Mouse (Mus musculus) ES-Bruce4 (cell line): ENCODE data around the gene Ppm1l. TPM values are rescaled to one million over a fixed set of nuclear protein-coding genes. Genes with fewer than 3 reads are reported as not detected.
"Not testable (repeated sequence)": the region's sequence is repeated elsewhere in the genome, so short reads cannot be mapped to it uniquely, and the experiment has no call there.

ENCODE experiments used
- H3K27ac ChIP-seq: 2 replicates; pipeline ENCODE4 v1.5.1; 2012; ENCODE audit warnings: low read length, inconsistent platforms; ENCODE audit not compliant: insufficient read depth
- H3K27me3 ChIP-seq: 2 replicates; pipeline ENCODE4 v1.6.1; 2012; ENCODE audit warnings: mild to moderate bottlenecking, low read length, inconsistent platforms; ENCODE audit not compliant: control insufficient read depth, poor library complexity, insufficient read depth, severe bottlenecking
- H3K36me3 ChIP-seq: 2 replicates; pipeline ENCODE4 v1.6.1; 2012; ENCODE audit warnings: inconsistent platforms, mild to moderate bottlenecking, low read length, moderate library complexity; ENCODE audit not compliant: control insufficient read depth, poor library complexity, insufficient read depth, severe bottlenecking
- H3K4me1 ChIP-seq: one replicate; pipeline ENCODE4 v1.8.1; 2011; ENCODE audit warnings: low read length; ENCODE audit not compliant: control insufficient read depth, insufficient read depth
- H3K4me3 ChIP-seq: 2 replicates; pipeline ENCODE4 v1.5.1; 2011; ENCODE audit warnings: low read depth, mild to moderate bottlenecking, low read length
- H3K9ac ChIP-seq: 2 replicates; pipeline ENCODE4 v1.6.1; 2012; ENCODE audit warnings: low read depth, mild to moderate bottlenecking, inconsistent platforms; ENCODE audit not compliant: poor library complexity, severe bottlenecking
- H3K9me3 ChIP-seq: replicated peaks from 2 replicates; pipeline ENCODE4 v1.6.1; 2012; ENCODE audit warnings: mild to moderate bottlenecking, low read length, inconsistent platforms; ENCODE audit not compliant: control insufficient read depth, poor library complexity, insufficient read depth, severe bottlenecking
- CTCF ChIP-seq: IDR thresholded peaks from one replicate; pipeline ENCODE4 v1.8.1; 2011; ENCODE audit warnings: low read depth, low read length
- EP300 ChIP-seq: IDR thresholded peaks from 2 replicates; pipeline ENCODE4 v1.6.1; 2011; ENCODE audit warnings: low read depth, low read length; ENCODE audit not compliant: insufficient read depth
- POLR2A ChIP-seq: IDR thresholded peaks from one replicate; pipeline ENCODE4 v1.8.1; 2011; ENCODE audit warnings: low read length; ENCODE audit not compliant: insufficient read depth
- polyA plus RNA-seq: library from polyadenylated mRNA; stranded (reverse); fragments of >200 nt; gene quantifications from 2 replicates; pipeline ENCODE4 v1.2.4, GENCODE M21; 2011; ENCODE audit warnings: low read depth; ENCODE audit not compliant: missing spikeins, insufficient read depth, insufficient read length

Gene Ppm1l
- polyA plus RNA-seq, 1 experiment, result 3.5 TPM

- H3K9ac ChIP-seq, result no peak overlapping the region
- H3K27me3 ChIP-seq, result no peaks in the 10 kb centered on the region
- no peaks in the 10 kb centered on the region for H3K36me3 ChIP-seq
- H3K9me3 ChIP-seq, result no peaks in the 10 kb centered on the region
- no peak overlapping the region for H3K4me3 ChIP-seq
- no peak for TF ChIP-seq POLR2A
- TF ChIP-seq CTCF, result no peak
- no peak for TF ChIP-seq EP300
- no peak overlapping the region for H3K27ac ChIP-seq
- H3K4me1 ChIP-seq, result no peaks in the 10 kb centered on the region
Observed at GRCm38 (mm10) chr3:69406210-69406895, 89.7 kb downstream of the Ppm1l start.

- Histone ChIP-seq H3K36me3 (no peaks in the 10 kb centered on the region), H3K4me1 (no peaks in the 10 kb centered on the region), H3K27ac (no peak overlapping the region), H3K9me3 (no peaks in the 10 kb centered on the region), H3K4me3 (no peak overlapping the region), H3K27me3 (no peaks in the 10 kb centered on the region), H3K9ac (no peak overlapping the region)
- no peak for TF ChIP-seq CTCF
- no peak for TF ChIP-seq EP300
- no peak for TF ChIP-seq POLR2A
Observed at GRCm38 (mm10) chr3:69408064-69408463, 91.4 kb downstream of the Ppm1l start.

DNA sequence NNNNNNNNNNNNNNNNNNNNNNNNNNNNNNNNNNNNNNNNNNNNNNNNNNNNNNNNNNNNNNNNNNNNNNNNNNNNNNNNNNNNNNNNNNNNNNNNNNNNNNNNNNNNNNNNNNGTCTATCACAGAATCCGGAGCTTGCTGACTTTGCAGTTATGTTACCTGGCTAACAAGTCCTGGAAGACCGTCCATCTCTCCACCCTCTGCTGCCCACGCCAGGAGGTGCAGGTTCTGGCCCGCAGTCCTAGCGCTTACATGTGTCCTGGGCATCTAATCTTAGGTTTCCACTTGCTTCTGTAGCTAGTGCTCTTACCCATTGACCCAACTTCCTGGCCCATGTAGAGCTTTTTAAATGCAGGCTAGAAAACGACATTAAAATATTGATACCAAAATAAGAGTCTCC is 99.5 kb downstream of the Ppm1l start:
- TF ChIP-seq CTCF (no peak), POLR2A (no peak), EP300 (no peak)
- Histone ChIP-seq H3K4me3 (no peak overlapping the region), H3K27ac (no peak overlapping the region), H3K27me3 (no peaks in the 10 kb centered on the region), H3K4me1 (no peaks in the 10 kb centered on the region), H3K9me3 (no peaks in the 10 kb centered on the region), H3K9ac (no peak overlapping the region), H3K36me3 (no peaks in the 10 kb centered on the region)

GRCm38 (mm10) chr3:69422741-69423140 is 106.1 kb downstream of the Ppm1l start:
- Histone ChIP-seq H3K9me3 (no peaks in the 10 kb centered on the region), H3K4me3 (no peak overlapping the region), H3K27me3 (no peaks in the 10 kb centered on the region), H3K4me1 (no peaks in the 10 kb centered on the region), H3K9ac (no peak overlapping the region), H3K27ac (no peak overlapping the region), H3K36me3 (no peaks in the 10 kb centered on the region)
- TF ChIP-seq POLR2A (no peak), EP300 (no peak), CTCF (no peak)

GRCm38 (mm10) chr3:69423371-69423770 is 106.7 kb downstream of the Ppm1l start:
- Histone ChIP-seq H3K36me3 (no peaks in the 10 kb centered on the region), H3K9me3 (no peaks in the 10 kb centered on the region), H3K27ac (no peak overlapping the region), H3K9ac (no peak overlapping the region), H3K4me1 (no peaks in the 10 kb centered on the region), H3K4me3 (no peak overlapping the region), H3K27me3 (no peaks in the 10 kb centered on the region)
- TF ChIP-seq POLR2A, result no peak
- TF ChIP-seq EP300, result no peak
- TF ChIP-seq CTCF, result no peak

DNA sequence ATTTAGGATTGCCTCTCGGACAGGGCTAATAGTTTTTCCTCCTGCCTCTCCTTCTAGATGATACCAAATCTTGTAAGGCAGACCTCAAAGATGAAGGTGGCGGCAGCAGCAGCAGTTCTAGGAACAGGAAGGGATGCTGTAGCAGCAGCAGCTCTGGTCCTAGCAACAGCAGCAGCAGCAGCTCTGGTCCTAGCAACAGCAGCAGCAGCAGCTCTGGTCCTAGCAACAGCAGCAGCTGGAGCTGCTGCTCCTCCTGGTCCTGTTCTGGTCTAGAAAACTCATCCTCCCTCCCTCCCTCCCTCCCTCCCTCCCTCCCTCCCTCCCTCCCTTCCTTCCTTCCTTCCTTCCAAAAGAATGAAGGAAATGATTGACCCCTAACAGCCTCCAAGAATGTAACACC is 108.1 kb downstream of the Ppm1l start:
- H3K9me3 ChIP-seq, H3K4me1 ChIP-seq, H3K9ac ChIP-seq, H3K27ac ChIP-seq, H3K4me3 ChIP-seq, H3K36me3 ChIP-seq, H3K27me3 ChIP-seq: not testable (repeated sequence)
